Mouse (Mus musculus): ENCODE data around the gene Epha4.

DNA sequence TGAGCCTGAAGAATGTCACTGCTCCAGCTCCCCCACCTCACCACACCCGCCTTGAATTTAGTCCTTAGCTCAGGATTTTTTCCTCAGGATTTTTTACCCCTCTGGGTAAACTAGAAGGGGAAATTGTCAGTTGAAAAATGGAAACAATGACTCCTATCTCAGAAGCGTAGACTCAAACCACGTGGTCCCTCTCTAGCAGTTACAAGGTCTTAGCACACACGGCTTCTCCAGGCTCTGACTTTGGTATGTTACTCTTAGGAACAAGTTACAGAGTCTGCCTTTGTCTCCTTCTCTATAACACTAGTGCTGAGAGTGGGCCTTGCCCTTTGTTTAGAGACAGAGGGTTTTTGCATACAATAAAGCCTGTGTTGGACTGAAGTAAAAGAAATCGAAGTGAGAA is 175.2 kb downstream of the Epha4 start:
- TF ChIP-seq CTCF (IDR thresholded peaks at IDR 0.05), result no peak
- TF ChIP-seq EP300 (IDR thresholded peaks at IDR 0.05), result no peak
